Mouse (Mus musculus) B cell, adult 62 days (primary cell): ENCODE measurements around the gene Vps33a. TPM values are rescaled to one million over a fixed set of nuclear protein-coding genes. Genes with fewer than 3 reads are reported as not detected.

ENCODE experiments used
- total RNA-seq: library from RNA; stranded (reverse); gene quantifications from 4 replicates; pipeline ENCODE4 v1.2.4, GENCODE M21; 2023

Vps33a gene
- 46.7 to 56.8 TPM (median 52.6 TPM) in 4 replicates for total RNA-seq

GRCm38 (mm10) chr5:123572357-123573186 is at the start of gene Vps33a:
Vps33a (minus strand) TSS chr5:123573038.

DNA sequence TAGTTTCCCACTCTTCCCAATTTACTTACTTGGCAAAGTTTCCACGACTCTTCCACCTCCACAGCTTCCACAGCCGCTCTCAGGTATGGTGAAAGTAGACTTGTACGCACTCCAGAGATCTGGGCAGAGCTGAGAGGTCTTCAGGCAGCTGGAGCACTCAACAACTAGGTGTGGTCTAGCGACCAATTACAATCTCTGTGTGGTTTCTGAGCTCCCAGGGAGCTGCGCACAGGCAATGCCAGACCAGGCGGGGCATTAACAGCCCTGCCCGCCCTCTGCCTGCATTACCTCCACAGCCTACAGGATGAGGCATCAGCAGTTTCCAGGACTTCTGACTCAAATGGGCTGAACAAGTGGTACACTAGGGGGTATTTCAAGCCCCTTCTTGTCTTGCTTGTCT is 47.6 kb downstream of the Vps33a start, which contains the start of gene Gm49027:
Gene Gm49027 (minus strand): TSS at position 208 of the 400 bp plus-strand sequence.

GRCm38 (mm10) chr5:123523692-123524392 is 49.0 kb downstream of the Vps33a start, which contains the start of gene Diablo:
Diablo (minus strand) TSS chr5:123524176.

GRCm38 (mm10) chr5:123510160-123510559 is 62.7 kb downstream of the Vps33a start, which contains the start of gene B3gnt4:
B3gnt4 (plus strand) TSS chr5:123510460.

GRCm38 (mm10) chr5:123489112-123489785 is 83.6 kb downstream of the Vps33a start, which contains the start of the genes Lrrc43 and Il31:
Lrrc43 (plus strand) TSS chr5:123489305.
Il31 (minus strand) TSS chr5:123489489.

Other genes starting within 250 kb of the Vps33a start
- 53.7 to 55.1 TPM (median 54.6 TPM) in 4 replicates for gene Bcl7a, start 229.2 kb downstream of the Vps33a start, total RNA-seq
- 131 to 140 TPM (median 134 TPM) in 4 replicates for gene Mlxip, start 178.2 kb downstream of the Vps33a start, total RNA-seq
- not detected in 4 replicates for gene Lrrc43, start 83.7 kb downstream of the Vps33a start, total RNA-seq
- not detected in 4 replicates for gene Il31, start 83.5 kb downstream of the Vps33a start, total RNA-seq
- not detected in 4 replicates for gene B3gnt4, start 62.6 kb downstream of the Vps33a start, total RNA-seq
- gene Diablo, start 48.9 kb downstream of the Vps33a start, total RNA-seq, result 63.2 to 72.6 TPM (median 68.3 TPM) in 4 replicates
- 3.9 to 9.7 TPM (median 5.4 TPM) in 4 replicates for gene Gm49027, start 47.5 kb downstream of the Vps33a start, total RNA-seq
- 24.8 to 28.9 TPM (median 25.7 TPM) in 4 replicates for gene Clip1, start 111.6 kb upstream of the Vps33a start, total RNA-seq
- 73.5 to 83.3 TPM (median 77.5 TPM) in 4 replicates for gene Zcchc8, start 148.1 kb upstream of the Vps33a start, total RNA-seq
- gene Rsrc2, start 176.4 kb upstream of the Vps33a start, total RNA-seq, result 260 to 275 TPM (median 271 TPM) in 4 replicates
- gene Kntc1, start 176.7 kb upstream of the Vps33a start, total RNA-seq, result 1.2 to 1.8 TPM (median 1.5 TPM) in 4 replicates